Mouse (Mus musculus) liver, embryonic 12.5 days (tissue): ENCODE measurements around the gene Nsd1. TPM values are rescaled to one million over a fixed set of nuclear protein-coding genes. Genes with fewer than 3 reads are reported as not detected.
"Not testable (repeated sequence)": the region's sequence is repeated elsewhere in the genome, so short reads cannot be mapped to it uniquely, and the experiment has no call there.

Source experiments
- ATAC-seq: fragments of 200-750 bp; cut with Nextera tagmentation; 2 replicates; pipeline ENCODE4 v1.8.0; 2017; ENCODE audit warnings: moderate number of reproducible peaks, mild to moderate bottlenecking, moderate library complexity
- H3K27ac ChIP-seq: fragments of 300-500 bp; sonication (generic); 2 replicates; pipeline ENCODE4 v1.5.1; 2016; ENCODE audit warnings: mild to moderate bottlenecking
- H3K27me3 ChIP-seq: fragments of 300-500 bp; sonication (generic); replicated peaks from 2 replicates; pipeline ENCODE4 v1.6.1; 2016; ENCODE audit warnings: mild to moderate bottlenecking, moderate library complexity
- H3K36me3 ChIP-seq: fragments of 300-500 bp; sonication (generic); 2 replicates; pipeline ENCODE4 v1.6.1; 2016; ENCODE audit warnings: mild to moderate bottlenecking, moderate library complexity
- H3K4me1 ChIP-seq: fragments of 300-500 bp; sonication (generic); 2 replicates; pipeline ENCODE4 v1.6.1; 2016
- H3K4me2 ChIP-seq: fragments of 300-500 bp; sonication (generic); 2 replicates; pipeline ENCODE4 v1.6.1; 2016; ENCODE audit warnings: mild to moderate bottlenecking, moderate library complexity
- H3K4me3 ChIP-seq: fragments of 300-500 bp; sonication (generic); 2 replicates; pipeline ENCODE4 v1.5.1; 2016; ENCODE audit warnings: mild to moderate bottlenecking, moderate library complexity
- H3K9ac ChIP-seq: fragments of 300-500 bp; sonication (generic); 2 replicates; pipeline ENCODE4 v1.6.1; 2016; ENCODE audit warnings: mild to moderate bottlenecking, moderate library complexity
- H3K9me3 ChIP-seq: fragments of 300-500 bp; sonication (generic); replicated peaks from 2 replicates; pipeline ENCODE4 v1.6.1; 2016; ENCODE audit warnings: mild to moderate bottlenecking, moderate library complexity
- WGBS: fragments of 180-500 bp; shearing (Covaris S2); methylation state at CpG from one replicate; pipeline ENCODE4 v1.1.7; 2016; ENCODE audit not compliant: insufficient replicate concordance; 5-methylcytosine and 5-hydroxymethylcytosine counted together
- polyA plus RNA-seq: library from polyadenylated mRNA; unstranded; fragments of >200 nt; fragmentation: Nextera tagmentation; extraction: Ambion mirVana; gene quantifications from 2 replicates; pipeline ENCODE4 v1.2.1, GENCODE M21; 2016

Gene Nsd1
- polyA plus RNA-seq, 1 experiment from 2014 or later, result 27.5 TPM

DNA sequence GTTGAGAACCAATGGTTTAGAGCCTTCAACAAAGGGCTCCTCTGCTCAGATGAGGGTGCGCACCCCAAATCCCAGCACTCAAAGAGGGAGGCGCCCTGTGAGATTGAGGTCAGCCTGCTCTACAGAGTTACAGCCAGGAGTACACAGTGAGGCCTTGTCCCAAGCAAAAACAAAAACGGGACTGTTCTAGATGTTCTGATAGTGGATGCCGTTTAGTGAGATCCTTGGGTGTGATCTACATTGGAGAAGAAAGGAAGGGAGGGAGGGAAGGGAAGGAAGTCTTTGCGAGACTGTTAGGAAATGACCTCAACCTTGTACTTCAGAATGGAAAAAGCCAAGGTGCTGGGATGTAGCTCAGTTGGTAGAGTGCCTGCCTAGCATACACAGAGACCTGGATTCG is 33.3 kb upstream of the Nsd1 start:
- H3K4me1 ChIP-seq, result peaks cover 11% of the 10 kb centered on the region
- no peak overlapping the region for H3K4me2 ChIP-seq
- WGBS, result 59% methylated on average over 6 of the region's 6 CpGs

DNA sequence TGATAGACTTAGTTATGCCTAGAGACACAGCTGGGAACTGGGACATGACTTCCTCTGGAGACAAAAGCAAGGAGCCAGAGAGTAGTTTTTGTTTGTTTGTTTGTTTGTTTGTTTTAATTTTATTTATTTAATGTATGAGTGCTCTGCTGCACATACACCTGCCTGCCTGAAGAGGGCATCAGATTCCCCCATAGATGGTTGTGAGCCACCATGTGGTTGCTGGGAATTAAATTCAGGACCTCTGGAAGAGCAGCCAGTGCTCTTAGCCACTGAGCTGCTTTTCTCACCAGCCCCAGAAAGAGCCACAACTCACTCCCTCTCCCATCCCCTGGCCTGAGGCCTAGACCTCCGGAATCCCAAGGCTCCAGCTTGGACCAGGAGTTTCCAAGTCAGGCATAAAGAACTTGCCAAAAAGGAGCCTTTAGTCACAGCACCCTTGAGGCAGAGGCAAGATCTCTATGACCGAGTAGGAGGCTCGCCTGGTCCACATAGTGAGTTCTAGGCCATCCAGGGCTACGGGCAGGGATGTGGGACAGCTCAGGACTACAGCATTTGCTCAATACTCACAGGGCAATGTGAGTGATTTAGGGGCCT is 31.6 kb upstream of the Nsd1 start:
- ATAC-seq, result no peak

More for the DNA sequence above, 33.3 kb upstream of the Nsd1 start:
- no peak overlapping the region for H3K4me3 ChIP-seq
- no peak for ATAC-seq
- no peaks in the 10 kb centered on the region for H3K9me3 ChIP-seq
- H3K36me3 ChIP-seq, result no peaks in the 10 kb centered on the region
- H3K27me3 ChIP-seq, result peaks cover 4% of the 10 kb centered on the region; the same call in 1 of the 2 replicates
- H3K9ac ChIP-seq, result no peak overlapping the region
- no peak overlapping the region for H3K27ac ChIP-seq

DNA sequence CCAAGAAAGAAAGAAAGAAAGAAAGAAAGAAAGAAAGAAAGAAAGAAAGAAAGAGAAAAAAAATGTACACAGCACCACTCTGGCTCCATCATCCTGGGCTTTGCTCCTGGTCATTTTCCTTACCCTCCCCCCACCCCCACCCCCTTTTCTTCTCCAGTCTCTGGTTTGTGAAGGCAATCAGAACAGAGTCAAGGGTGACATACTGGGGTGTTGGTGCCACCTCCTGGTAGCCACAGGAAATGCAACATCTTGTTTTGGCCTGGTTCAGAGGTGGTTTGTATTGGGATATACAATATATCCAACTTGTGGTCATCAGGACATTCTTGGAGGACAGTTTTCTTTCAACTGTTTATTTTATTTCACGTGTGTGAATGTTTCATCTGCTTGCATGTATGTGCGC is 31.0 kb upstream of the Nsd1 start:
- H3K9ac ChIP-seq, result no peak overlapping the region
- no peak for ATAC-seq
- H3K9me3 ChIP-seq, result no peaks in the 10 kb centered on the region
- H3K4me3 ChIP-seq, result no peak overlapping the region
- WGBS, result 38% methylated on average over 2 of the region's 2 CpGs
- H3K4me1 ChIP-seq, result peaks cover 20% of the 10 kb centered on the region
- no peak overlapping the region for H3K27ac ChIP-seq
- no peak overlapping the region for H3K4me2 ChIP-seq
- H3K36me3 ChIP-seq, result no peaks in the 10 kb centered on the region
- peaks cover 4% of the 10 kb centered on the region; the same call in 1 of the 2 replicates for H3K27me3 ChIP-seq

More for the DNA sequence above, 31.6 kb upstream of the Nsd1 start:
- H3K27ac ChIP-seq, result no peak overlapping the region
- H3K4me3 ChIP-seq, result no peak overlapping the region
- peaks cover 4% of the 10 kb centered on the region; the same call in 1 of the 2 replicates for H3K27me3 ChIP-seq
- no peak overlapping the region for H3K9ac ChIP-seq
- peaks cover 16% of the 10 kb centered on the region for H3K4me1 ChIP-seq
- H3K4me2 ChIP-seq, result no peak overlapping the region
- WGBS, result 66% methylated on average over 4 of the region's 4 CpGs
- no peaks in the 10 kb centered on the region for H3K9me3 ChIP-seq
- H3K36me3 ChIP-seq, result no peaks in the 10 kb centered on the region

DNA sequence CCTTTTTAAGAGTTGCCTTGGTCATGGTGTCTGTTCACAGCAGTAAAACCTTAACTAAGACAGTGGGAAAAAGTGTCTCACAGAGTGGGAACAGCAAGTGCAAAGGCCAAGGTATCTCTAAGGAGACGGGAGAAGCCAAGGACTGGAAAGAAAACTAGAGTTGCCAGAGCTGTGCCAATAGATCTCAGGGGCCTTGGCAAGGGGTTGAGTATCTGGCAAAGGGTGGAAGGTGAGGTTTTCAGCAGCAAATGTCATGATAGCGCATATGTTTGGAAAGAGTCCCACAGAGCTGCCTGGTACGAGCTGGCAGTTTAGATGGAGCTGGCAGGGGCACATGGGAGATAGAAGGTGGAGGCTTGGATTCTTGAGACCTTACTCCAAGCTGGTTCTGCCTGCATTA is 30.0 kb upstream of the Nsd1 start:
- WGBS, result 94% methylated on average over 3 of the region's 3 CpGs

DNA sequence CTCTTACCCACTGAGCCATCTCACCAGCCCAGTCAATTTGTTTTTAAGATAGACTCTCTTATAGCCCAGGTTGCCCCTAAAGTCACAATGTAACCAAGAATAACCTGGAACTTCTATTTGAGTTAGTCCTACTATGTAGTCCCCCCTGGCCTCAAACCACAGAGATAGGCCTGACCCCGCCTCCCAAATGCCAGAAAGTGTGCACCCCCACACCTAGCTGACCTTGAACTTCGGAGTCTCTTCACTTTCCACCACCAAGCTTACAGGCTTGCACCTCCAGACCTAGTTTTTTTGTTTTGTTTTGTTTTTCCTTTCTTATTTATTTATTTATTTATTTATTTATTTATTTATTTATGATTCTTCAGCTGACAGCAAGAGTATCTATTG is 27.8 kb upstream of the Nsd1 start:
- H3K9me3 ChIP-seq, result no peaks in the 10 kb centered on the region
- H3K4me2 ChIP-seq, result peak overlapping the region; percentile 65
- peak overlapping the region; percentile 73 for H3K27ac ChIP-seq
- peak overlapping the region; percentile 52 for H3K4me3 ChIP-seq
- no peaks in the 10 kb centered on the region for H3K27me3 ChIP-seq
- ATAC-seq, result no peak
- peaks cover 20% of the 10 kb centered on the region for H3K4me1 ChIP-seq
- no peaks in the 10 kb centered on the region for H3K36me3 ChIP-seq
- peak overlapping the region; percentile 63 for H3K9ac ChIP-seq
- 41% methylated on average over 2 of the region's 2 CpGs for WGBS

More for the DNA sequence above, 30.0 kb upstream of the Nsd1 start:
- no peak overlapping the region for H3K9ac ChIP-seq
- no peaks in the 10 kb centered on the region for H3K9me3 ChIP-seq
- ATAC-seq, result no peak
- H3K27ac ChIP-seq, result no peak overlapping the region
- H3K4me1 ChIP-seq, result peaks cover 20% of the 10 kb centered on the region
- H3K27me3 ChIP-seq, result no peaks in the 10 kb centered on the region
- no peak overlapping the region for H3K4me3 ChIP-seq
- no peaks in the 10 kb centered on the region for H3K36me3 ChIP-seq
- no peak overlapping the region for H3K4me2 ChIP-seq

DNA sequence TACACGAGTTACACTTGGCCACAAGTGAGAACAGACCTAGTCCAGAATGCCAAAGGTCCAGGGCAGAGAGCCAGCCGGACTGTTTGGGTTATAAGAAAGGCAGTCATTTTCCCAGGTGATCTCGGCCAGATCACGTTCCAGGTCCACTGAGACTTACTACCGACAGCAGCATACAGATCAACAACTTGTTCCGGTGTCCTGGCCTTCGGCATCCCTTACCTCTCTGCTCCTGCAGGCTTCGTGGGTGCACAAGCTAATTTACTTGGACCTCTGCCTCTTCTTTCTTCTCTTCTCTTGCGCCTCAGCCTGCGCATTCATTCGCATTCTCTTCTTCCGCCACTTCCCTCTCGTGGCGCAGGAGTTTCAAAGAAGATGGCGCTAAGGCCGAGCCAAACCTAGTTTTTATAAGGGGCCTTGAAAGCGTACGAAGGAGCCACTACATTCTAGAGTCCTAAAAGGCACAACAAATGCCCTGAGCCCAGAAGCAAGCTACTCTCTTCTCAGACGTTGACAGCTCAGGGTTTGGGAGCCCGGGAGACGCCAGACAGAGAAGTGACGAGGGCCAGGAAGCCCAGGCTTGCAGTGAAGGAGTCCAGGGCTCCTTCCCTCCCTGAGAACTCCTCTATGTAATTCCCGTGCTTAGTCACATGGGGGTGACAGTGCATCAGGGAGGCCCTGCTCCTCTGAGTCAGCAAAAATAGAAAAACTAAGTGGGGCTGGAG is 27.2 kb upstream of the Nsd1 start:
- Histone ChIP-seq H3K27ac (peak overlapping the region; percentile 73), H3K4me3 (peak overlapping the region; percentile 52), H3K9me3 (no peaks in the 10 kb centered on the region), H3K27me3 (no peaks in the 10 kb centered on the region), H3K36me3 (no peaks in the 10 kb centered on the region), H3K9ac (peak overlapping the region; percentile 63), H3K4me2 (peak overlapping the region; percentile 65), H3K4me1 (peaks cover 20% of the 10 kb centered on the region)
- peak; percentile 87 for ATAC-seq
- 11% methylated on average over 23 of the region's 23 CpGs for WGBS

DNA sequence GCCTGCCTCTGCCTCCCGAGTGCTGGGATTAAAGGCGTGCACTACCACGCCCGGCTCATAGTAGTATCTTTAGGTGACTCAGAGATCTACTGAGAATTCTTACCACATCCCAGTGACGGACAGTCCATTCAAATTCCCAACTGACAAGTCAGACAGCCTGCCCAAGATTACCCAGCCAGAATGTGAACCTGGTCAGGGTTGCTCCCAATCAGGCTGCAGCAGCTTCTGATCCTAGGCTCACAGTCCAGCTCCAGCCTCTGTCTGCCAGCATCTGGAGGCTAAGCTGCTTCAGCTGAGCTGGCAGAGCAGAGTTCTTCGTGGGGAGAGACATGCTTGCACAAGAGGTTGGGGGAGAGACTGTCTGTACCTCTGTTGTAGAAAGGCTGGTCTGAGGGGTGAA is 26.2 kb upstream of the Nsd1 start:
- Histone ChIP-seq H3K36me3 (no peaks in the 10 kb centered on the region), H3K4me2 (no peak overlapping the region), H3K9me3 (no peaks in the 10 kb centered on the region), H3K27me3 (no peaks in the 10 kb centered on the region), H3K27ac (0 out of 2 replicates have a peak overlapping the region, but pooled peaks have one; percentile 56), H3K4me3 (no peak overlapping the region), H3K4me1 (peaks cover 20% of the 10 kb centered on the region), H3K9ac (no peak overlapping the region)
- 62% methylated on average over 6 of the region's 6 CpGs for WGBS
- no peak for ATAC-seq

DNA sequence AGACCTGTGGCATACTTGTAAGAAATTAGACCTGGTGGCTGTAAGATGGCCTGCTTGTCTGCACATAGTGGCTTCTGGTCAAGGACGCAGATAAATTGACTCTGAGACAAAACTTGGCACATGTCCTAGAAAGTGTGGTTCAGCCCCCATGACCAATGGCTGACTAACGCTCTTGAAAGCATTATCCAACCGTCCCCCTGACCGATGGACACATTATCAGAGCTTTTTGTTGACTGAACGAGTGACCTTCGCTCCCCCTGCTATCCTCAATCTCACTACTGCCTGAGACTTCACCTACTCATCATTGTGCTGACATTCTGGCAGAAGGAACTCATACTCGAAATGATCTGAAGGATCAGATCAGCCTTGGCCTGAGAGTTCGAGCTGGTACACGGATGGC is 22.5 kb upstream of the Nsd1 start:
- ATAC-seq, result not testable (repeated sequence)
- peaks cover 38% of the 10 kb centered on the region for H3K4me1 ChIP-seq
- 45% methylated on average over 4 of the region's 9 CpGs for WGBS

DNA sequence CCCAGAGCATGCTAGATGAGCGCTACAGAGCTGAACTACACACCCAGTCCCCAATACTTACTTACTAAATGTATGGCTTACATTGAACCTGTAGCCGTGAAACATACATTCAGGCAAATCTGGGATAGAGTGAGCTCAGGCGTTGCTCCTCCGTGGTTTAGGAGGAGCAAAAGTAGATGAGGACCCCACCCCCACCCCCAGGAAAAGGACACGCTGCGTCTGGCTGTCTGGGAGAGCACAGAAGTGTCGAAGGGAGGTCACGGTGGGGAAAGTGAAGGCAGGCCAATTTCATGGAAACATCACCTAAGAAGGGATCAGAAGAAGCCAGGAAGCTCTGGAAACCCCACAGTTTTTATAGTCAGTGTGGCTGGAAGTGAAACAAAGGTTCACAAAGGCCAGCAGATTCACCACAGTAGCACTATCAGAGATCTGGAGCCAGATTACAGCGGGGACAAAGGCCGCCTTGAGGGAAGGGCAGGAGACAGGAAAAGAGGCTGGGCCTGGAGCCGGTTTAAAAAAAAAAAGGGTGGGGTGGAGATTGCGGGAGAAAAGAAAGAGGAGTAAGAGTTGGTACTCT is 20.0 kb upstream of the Nsd1 start:
- peak overlapping the region; percentile 85 for H3K27ac ChIP-seq
- no peaks in the 10 kb centered on the region for H3K27me3 ChIP-seq
- no peaks in the 10 kb centered on the region for H3K9me3 ChIP-seq
- peak; percentile 19; the same call in 1 of the 2 replicates for ATAC-seq
- peaks cover 25% of the 10 kb centered on the region for H3K4me1 ChIP-seq
- peak overlapping the region; percentile 73 for H3K9ac ChIP-seq
- 8% methylated on average over 12 of the region's 12 CpGs for WGBS
- peak overlapping the region; percentile 91 for H3K4me2 ChIP-seq
- 0 out of 2 replicates have a peak, but pooled peaks cover 4% of the 10 kb centered on the region for H3K36me3 ChIP-seq
- H3K4me3 ChIP-seq, result peak overlapping the region; percentile 60

More for the DNA sequence above, 22.5 kb upstream of the Nsd1 start:
- not testable (repeated sequence) for H3K9me3 ChIP-seq, H3K4me2 ChIP-seq, H3K4me3 ChIP-seq, H3K9ac ChIP-seq, H3K36me3 ChIP-seq, H3K27ac ChIP-seq, H3K27me3 ChIP-seq

DNA sequence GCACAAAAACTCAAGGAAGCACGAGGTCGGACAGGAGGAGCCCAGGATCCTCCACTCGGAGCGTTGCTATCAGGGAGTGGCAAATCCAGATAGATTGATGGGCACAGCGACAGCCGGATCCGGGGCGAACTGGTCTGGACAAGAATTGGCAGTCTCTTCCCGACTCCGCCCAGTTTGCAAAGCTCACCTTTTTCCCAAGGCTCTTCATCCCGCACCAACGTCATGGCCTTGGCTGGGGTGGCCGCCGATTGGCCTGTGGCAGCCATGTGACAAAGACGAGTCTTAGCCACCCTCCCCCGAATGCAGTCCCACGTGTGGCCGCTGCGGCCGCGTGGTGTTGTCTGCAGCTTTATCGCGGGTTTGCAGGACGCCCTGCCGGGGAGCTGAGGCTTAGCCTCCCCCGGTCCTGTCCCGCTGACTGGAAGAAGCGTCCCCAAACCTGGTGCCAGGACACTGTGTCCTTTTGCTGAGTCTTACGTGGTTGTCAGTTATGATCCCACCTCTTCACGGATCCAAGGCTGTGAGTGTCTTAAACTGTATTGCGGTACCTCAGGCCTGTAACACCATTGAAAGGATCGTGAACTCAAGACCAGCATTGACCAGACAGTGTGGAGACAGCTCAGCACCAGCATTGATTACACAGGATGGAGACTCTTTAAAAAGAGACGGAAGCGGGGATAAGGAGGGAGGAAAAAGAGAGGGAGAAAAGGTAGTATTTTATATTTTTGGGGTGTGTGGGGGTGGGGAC is 19.3 kb upstream of the Nsd1 start:
- Histone ChIP-seq H3K4me1 (peaks cover 25% of the 10 kb centered on the region), H3K9ac (peak overlapping the region; percentile 73), H3K4me3 (peak overlapping the region; percentile 60), H3K4me2 (peak overlapping the region; percentile 91), H3K27ac (peak overlapping the region; percentile 85), H3K36me3 (0 out of 2 replicates have a peak, but pooled peaks cover 4% of the 10 kb centered on the region), H3K9me3 (no peaks in the 10 kb centered on the region), H3K27me3 (no peaks in the 10 kb centered on the region)
- 2% methylated on average over 34 of the region's 34 CpGs for WGBS
- ATAC-seq, result peak; percentile 97

DNA sequence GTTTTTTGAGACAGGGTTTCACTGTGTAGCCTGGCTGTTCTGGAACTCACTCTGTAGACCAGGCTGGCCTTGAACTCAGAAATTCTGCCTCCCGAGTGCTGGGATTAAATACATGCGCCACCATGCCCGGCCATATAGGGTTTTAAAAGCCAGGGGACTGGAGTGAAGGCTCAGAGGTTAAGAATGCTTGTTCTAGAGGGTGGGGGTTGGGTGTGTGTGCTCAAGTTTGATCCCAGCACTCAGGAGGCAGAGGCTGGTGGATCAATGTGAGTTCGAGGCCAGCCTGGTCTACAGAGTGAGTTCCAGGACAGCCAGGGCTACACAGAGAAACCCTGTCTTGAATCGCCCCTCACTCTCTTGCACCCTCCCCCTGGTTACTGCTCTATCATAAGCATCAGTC is 18.0 kb upstream of the Nsd1 start:
- WGBS, result 76% methylated on average over 5 of the region's 5 CpGs
- Histone ChIP-seq H3K27ac (no peak overlapping the region), H3K9me3 (no peaks in the 10 kb centered on the region), H3K4me1 (peaks cover 25% of the 10 kb centered on the region), H3K9ac (no peak overlapping the region), H3K27me3 (no peaks in the 10 kb centered on the region), H3K4me2 (peak overlapping the region; percentile 91), H3K4me3 (no peak overlapping the region), H3K36me3 (0 out of 2 replicates have a peak, but pooled peaks cover 4% of the 10 kb centered on the region)
- ATAC-seq, result no peak
